Mouse (Mus musculus) ES-E14 (cell line): Measurements from ENCODE around the gene Agtrap.

Source experiments
- CHD2 ChIP-seq: IDR thresholded peaks from 2 replicates; pipeline ENCODE4 v1.6.1; 2014; ENCODE audit warnings: mild to moderate bottlenecking, low read depth, low read length, inconsistent platforms
- HCFC1 ChIP-seq: IDR thresholded peaks from 2 replicates; pipeline ENCODE4 v1.6.1; 2012; ENCODE audit warnings: low read length, inconsistent platforms, borderline replicate concordance; ENCODE audit not compliant: insufficient read depth
- MAFK ChIP-seq: IDR thresholded peaks from 2 replicates; pipeline ENCODE4 v1.6.1; 2014; ENCODE audit warnings: mild to moderate bottlenecking, low read depth, low read length, inconsistent platforms; ENCODE audit not compliant: insufficient read depth
- ZC3H11A ChIP-seq: IDR thresholded peaks from 2 replicates; pipeline ENCODE4 v1.6.1; 2012; ENCODE audit warnings: low read depth, mild to moderate bottlenecking, inconsistent platforms, low read length, borderline replicate concordance
- ZNF384 ChIP-seq: IDR thresholded peaks from 2 replicates; pipeline ENCODE4 v1.6.1; 2012; ENCODE audit warnings: low read depth, low read length, inconsistent platforms

DNA sequence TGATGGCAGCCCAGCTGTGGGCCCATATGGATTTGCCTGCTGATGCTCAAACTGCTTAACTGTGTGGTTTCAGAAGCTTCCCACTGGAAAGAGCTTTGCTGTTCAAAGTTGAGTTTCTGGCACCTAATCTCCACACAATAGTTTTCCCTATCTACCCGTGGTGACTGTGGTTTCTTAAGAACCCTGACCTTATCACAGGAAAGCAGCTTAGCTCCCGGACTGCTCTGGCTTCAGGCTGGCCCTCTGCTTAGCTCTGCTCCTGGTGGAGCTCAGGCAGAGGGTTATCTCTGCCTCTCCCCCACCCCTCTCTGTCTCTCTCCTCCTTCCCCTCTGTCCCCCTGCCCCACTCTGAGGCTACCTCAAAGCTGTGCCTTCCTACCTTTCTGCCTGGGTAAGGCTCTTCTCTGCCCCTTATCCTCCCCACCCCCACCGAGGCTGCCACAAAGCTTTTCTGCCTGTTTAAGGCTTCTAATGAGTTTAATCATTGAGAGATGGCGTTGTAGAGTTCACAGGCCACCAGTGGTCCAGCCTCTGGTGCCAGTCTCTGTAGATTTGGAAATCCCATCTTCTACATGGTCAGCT is 41.3 kb downstream of the Agtrap start:
- TF ChIP-seq MAFK (no peak), ZNF384 (no peak), CHD2 (no peak), HCFC1 (no peak), ZC3H11A (no peak)
